Mouse (Mus musculus): ENCODE measurements around the gene Cap1.
A peak's percentile ranks its signal among the peaks of the same experiment; 100 is the strongest.

Cap1 gene

DNA sequence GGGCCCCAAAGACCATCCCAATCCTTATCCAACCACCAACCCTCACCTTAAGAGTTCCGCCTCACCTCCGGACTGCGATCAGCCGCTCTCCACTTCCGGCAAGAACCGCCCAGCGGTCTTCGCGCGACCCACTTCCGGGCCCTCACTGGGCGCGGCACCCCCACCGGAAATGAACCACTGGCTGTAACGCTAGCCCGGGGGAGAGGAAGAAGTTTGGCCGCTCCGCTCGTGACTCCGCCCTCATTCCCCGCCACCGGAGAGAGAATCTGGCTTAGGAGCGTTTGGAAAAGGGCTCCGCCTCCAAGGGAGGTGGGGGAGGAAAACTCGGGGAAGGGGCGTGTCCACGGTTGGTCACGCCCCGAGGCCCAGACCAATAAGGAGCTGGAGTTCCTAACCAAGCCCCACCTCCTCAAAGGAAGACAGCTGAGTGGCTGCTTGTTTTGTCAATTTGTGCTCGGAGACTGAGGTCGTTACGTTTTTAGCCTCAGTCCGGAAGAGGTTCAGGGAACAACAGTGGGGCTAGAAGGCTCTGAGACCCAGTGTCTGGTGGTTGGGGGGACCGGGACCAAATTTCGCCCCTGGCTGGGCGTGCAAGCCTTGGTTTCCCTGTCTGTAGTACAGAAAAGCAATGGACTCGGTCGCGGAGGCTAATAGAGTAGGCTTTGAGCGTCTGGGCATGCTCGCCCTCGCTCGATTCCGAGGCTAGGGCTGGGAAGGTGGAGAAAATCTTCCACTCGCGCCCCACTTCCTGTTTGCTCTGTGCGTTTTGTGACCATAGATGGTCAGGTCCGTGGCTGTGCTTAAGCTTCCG, at the start of gene Cap1:
Gene Cap1, minus strand, starts transcription at position 289 of the 811 bp plus-strand sequence.
- Histone ChIP-seq H3K4me1 (replicated peaks; ENCODE audit: low read depth, low read length) (peaks cover 38% of the 10 kb centered on the region), H3K36me3 (ENCODE audit: insufficient read depth, low read length) (0 out of 2 replicates have a peak, but pooled peaks cover 5% of the 10 kb centered on the region), H3K27me3 (ENCODE audit: insufficient read depth, low read length) (peaks cover 6% of the 10 kb centered on the region; the same call in 1 of the 2 replicates), H3K9me3 (ENCODE audit: low read length) (no peaks in the 10 kb centered on the region), H3K4me3 (replicated peaks; ENCODE audit: low read length) (peak within 1 kb of the TSS; percentile 96)
- TF ChIP-seq CTCF (conservative IDR thresholded peaks at IDR 0.05; ENCODE audit: low read length) = no peak
- TF ChIP-seq POU5F1 (IDR thresholded peaks at IDR 0.05; ENCODE audit: borderline replicate concordance, low read length) = no peak
- TF ChIP-seq NANOG (IDR thresholded peaks at IDR 0.05; ENCODE audit: borderline replicate concordance, low read length) = no peak

DNA sequence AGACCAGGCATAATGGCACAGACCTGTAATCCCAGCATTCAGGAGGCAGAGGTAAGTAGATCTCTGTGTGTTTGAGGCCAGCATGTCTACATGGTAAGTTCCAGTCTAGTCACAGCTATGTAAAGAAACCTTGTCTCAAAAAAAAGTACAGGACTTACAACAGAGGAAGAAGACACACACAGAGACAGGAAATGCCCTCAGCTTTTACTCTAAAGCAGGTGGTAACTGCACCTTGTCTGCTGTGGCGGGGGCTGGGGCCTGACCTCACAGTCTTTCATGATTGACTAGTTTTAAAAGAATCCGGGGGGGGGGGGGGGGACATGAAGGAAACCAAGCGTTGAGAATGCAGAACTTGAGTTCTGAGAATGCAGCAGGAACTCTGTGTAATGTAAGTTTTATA, 48.0 kb upstream of the Cap1 start:
- Histone ChIP-seq H3K27me3 (ENCODE audit: insufficient read depth, low read length) (no peaks in the 10 kb centered on the region), H3K9me3 (ENCODE audit: low read length) (no peaks in the 10 kb centered on the region), H3K4me3 (replicated peaks; ENCODE audit: low read length) (no peak overlapping the region), H3K4me1 (replicated peaks; ENCODE audit: low read depth, low read length) (no peaks in the 10 kb centered on the region), H3K36me3 (ENCODE audit: insufficient read depth, low read length) (no peaks in the 10 kb centered on the region)
- no peak for TF ChIP-seq CTCF (conservative IDR thresholded peaks at IDR 0.05; ENCODE audit: low read length)

DNA sequence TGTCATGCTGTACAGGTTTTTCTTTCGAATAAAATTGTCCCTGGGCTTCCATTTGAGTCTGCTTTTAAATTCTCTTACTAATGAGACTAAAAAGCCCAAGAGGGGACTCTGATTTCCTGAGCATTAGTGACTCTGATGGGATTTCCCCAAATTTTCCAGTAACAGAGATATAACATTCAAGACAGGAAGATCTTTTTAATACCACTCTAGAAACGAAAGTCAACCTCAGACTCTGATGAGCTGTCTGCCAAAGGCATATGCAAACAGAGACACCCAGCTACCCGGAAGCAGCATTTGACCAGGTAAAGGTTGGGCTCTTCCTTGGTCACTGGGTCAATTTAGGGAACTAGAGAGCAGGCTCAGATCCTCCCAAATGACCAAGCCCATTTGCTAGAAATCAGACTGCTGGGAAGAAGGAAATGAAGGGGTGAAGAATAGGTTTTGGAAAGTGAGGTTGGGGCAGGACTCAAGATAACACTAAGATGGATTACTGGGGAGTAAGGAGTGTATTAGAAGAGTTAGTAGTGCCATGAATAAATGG, 47.3 kb upstream of the Cap1 start:
- no peaks in the 10 kb centered on the region for H3K9me3 ChIP-seq (ENCODE audit: low read length)
- no peaks in the 10 kb centered on the region for H3K36me3 ChIP-seq (ENCODE audit: insufficient read depth, low read length)
- peaks cover 3% of the 10 kb centered on the region; the same call in 1 of the 2 replicates for H3K27me3 ChIP-seq (ENCODE audit: insufficient read depth, low read length)
- TF ChIP-seq NANOG (IDR thresholded peaks at IDR 0.05; ENCODE audit: borderline replicate concordance, low read length) = no peak
- TF ChIP-seq CTCF (conservative IDR thresholded peaks at IDR 0.05; ENCODE audit: low read length) = no peak
- no peak for TF ChIP-seq POU5F1 (IDR thresholded peaks at IDR 0.05; ENCODE audit: borderline replicate concordance, low read length)
- H3K4me1 ChIP-seq (replicated peaks; ENCODE audit: low read depth, low read length) = no peaks in the 10 kb centered on the region
- H3K4me3 ChIP-seq (replicated peaks; ENCODE audit: low read length) = no peak overlapping the region

DNA sequence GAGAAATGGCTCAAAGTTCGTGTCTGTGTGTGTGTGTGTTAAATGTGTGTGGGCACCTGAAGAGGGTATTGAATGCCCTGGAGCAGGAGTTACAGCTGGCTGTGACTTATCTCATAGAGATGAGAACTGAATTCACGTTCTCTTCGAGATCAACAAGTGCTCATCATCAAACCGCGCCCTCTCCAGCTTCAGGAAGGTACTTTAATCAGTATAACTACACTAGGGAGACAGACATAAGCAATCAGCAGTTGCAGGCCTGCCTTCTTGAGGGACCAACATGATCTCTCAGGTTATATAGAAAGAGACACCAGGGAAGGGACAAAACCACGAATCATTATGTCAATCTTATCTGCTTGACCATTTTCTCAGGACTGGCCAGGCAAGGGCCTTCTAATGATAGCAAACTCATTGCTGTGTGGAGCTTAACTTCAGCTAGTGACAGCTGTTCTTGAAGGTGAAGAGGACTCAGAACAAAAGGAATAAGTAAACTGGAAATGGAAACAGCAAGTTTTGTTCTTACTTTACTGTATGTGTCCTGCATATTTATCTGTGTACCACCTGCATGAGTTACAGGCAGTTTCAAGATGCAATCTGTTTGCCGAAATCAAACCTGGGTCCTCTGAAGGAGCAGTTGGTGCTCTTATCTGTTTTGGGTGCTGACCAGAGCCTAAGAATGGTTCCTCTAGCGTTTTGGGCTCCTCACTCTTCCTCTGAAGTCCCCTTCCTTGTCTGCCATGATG, 46.6 kb upstream of the Cap1 start:
- Histone ChIP-seq H3K27me3 (ENCODE audit: insufficient read depth, low read length) (peaks cover 3% of the 10 kb centered on the region; the same call in 1 of the 2 replicates), H3K9me3 (ENCODE audit: low read length) (no peaks in the 10 kb centered on the region), H3K4me1 (replicated peaks; ENCODE audit: low read depth, low read length) (no peaks in the 10 kb centered on the region), H3K4me3 (replicated peaks; ENCODE audit: low read length) (no peak overlapping the region), H3K36me3 (ENCODE audit: insufficient read depth, low read length) (no peaks in the 10 kb centered on the region)
- TF ChIP-seq NANOG (IDR thresholded peaks at IDR 0.05; ENCODE audit: borderline replicate concordance, low read length) (no peak), CTCF (conservative IDR thresholded peaks at IDR 0.05; ENCODE audit: low read length) (no peak), POU5F1 (IDR thresholded peaks at IDR 0.05; ENCODE audit: borderline replicate concordance, low read length) (no peak)

DNA sequence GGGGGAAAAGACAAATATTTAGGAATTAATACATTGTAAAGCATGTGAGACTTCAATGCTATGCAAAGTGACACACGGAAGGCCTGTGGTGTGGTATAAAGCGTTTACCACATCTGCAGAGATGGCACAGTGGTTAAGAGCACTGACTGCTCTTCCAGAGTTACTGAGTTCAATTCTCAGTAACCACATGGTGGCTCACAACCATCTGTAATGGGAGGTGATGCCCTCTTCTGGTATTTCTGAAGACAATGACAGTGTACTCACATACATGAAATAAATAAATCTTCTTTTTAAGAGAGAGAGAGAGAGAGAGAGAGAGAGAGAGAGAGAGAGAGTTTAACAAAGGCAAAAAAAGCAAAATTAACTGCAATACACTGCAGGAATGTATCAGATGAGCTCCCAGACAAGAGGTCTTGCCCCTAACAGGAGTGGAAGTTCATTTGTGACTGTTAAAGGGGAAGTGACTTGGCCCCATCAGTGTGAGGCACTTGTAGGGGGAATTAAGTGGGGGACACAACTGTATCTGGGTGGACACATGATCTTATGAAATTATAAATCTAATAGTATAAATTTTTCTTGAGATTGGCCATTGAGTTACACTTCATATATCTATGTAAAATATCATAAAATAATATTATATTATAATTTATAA, 45.2 kb upstream of the Cap1 start:
- no peaks in the 10 kb centered on the region for H3K36me3 ChIP-seq (ENCODE audit: insufficient read depth, low read length)
- H3K4me3 ChIP-seq (replicated peaks; ENCODE audit: low read length) = no peak overlapping the region
- TF ChIP-seq POU5F1 (IDR thresholded peaks at IDR 0.05; ENCODE audit: borderline replicate concordance, low read length) = no peak

DNA sequence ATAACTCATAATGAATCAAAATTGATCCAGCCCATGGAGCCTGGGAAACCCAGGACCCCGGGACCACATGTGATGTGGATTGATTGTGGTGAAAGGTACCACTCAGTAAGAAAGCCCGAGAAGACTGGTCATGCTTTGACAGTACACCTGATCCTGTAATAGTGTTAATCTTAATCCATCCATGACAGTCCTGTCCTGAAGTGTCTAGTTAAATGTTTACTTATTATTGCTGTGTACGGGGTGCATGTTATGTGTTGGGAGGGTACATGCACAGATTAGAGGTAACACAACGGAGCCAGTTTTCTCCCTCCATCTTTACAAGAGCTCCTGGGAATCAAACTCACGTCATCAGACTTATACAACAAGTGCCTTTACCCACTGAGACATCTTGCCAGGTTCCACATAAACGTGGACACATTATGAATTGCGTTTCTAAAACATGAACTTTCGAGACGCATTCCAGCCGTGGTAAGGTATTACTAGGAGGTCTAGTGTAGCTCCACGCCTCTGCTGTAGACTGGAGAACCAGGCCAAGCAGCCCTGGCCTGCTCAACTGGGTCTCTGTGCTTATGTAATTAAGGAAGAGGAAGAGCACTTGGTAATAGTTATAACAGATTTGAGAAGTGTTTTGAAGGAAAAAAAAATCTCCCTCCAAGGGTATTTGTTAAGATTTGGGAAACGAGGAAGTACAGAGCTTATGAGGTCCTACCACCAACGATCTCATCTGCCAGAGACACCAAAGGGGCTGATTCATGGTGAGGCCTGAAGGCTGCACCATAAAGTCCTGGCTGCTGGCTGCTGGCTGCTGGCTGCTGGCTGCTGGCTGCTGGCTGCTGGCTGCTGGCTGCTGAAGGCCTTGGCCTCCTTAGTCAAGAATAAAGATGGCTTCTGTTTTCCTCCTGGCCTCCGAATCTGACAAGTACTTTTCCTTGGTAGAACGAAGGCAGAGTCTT, 37.8 kb upstream of the Cap1 start:
- TF ChIP-seq POU5F1 (IDR thresholded peaks at IDR 0.05; ENCODE audit: borderline replicate concordance, low read length) = no peak
- no peak for TF ChIP-seq NANOG (IDR thresholded peaks at IDR 0.05; ENCODE audit: borderline replicate concordance, low read length)
- no peak for TF ChIP-seq CTCF (conservative IDR thresholded peaks at IDR 0.05; ENCODE audit: low read length)
- Histone ChIP-seq H3K4me3 (replicated peaks; ENCODE audit: low read length) (no peak overlapping the region), H3K27me3 (ENCODE audit: insufficient read depth, low read length) (peaks cover 6% of the 10 kb centered on the region), H3K36me3 (ENCODE audit: insufficient read depth, low read length) (no peaks in the 10 kb centered on the region), H3K4me1 (replicated peaks; ENCODE audit: low read depth, low read length) (no peaks in the 10 kb centered on the region), H3K9me3 (ENCODE audit: low read length) (no peaks in the 10 kb centered on the region)

More for the DNA sequence above, 45.2 kb upstream of the Cap1 start:
- Histone ChIP-seq H3K4me1 (replicated peaks; ENCODE audit: low read depth, low read length) (no peaks in the 10 kb centered on the region), H3K9me3 (ENCODE audit: low read length) (no peaks in the 10 kb centered on the region), H3K27me3 (ENCODE audit: insufficient read depth, low read length) (peaks cover 3% of the 10 kb centered on the region; the same call in 1 of the 2 replicates)

DNA sequence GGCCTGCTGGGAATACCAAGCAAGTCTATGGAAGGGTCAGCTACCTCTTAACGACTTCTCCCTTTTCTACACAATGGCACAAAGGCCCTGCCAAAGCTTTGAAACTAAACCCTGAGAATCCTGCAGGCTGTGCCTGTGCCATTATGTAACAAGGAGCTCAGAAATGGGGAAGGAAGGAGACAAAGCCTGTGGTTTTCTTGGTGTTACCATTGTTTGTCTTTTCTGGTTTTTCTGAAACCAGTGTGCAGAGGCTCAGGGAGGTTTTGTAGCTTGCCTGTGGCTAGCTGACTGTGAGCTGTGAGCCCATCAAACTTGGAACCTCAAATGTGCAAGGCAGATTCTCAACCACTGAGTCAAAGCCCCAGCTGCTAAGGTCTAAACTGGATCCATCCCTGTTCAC, 37.0 kb upstream of the Cap1 start:
- TF ChIP-seq NANOG (IDR thresholded peaks at IDR 0.05; ENCODE audit: borderline replicate concordance, low read length) (no peak), POU5F1 (IDR thresholded peaks at IDR 0.05; ENCODE audit: borderline replicate concordance, low read length) (no peak), CTCF (conservative IDR thresholded peaks at IDR 0.05; ENCODE audit: low read length) (no peak)
- Histone ChIP-seq H3K4me3 (replicated peaks; ENCODE audit: low read length) (no peak overlapping the region), H3K27me3 (ENCODE audit: insufficient read depth, low read length) (peaks cover 3% of the 10 kb centered on the region; the same call in 1 of the 2 replicates), H3K9me3 (ENCODE audit: low read length) (no peaks in the 10 kb centered on the region), H3K36me3 (ENCODE audit: insufficient read depth, low read length) (no peaks in the 10 kb centered on the region), H3K4me1 (replicated peaks; ENCODE audit: low read depth, low read length) (no peaks in the 10 kb centered on the region)

Measured in E14TG2a.4 (cell line).